Mouse (Mus musculus) midbrain, embryonic 16.5 days (tissue): Measurements from ENCODE around the gene Pigp. TPM values are rescaled to one million over a fixed set of nuclear protein-coding genes. Genes with fewer than 3 reads are reported as not detected.
"Not testable (repeated sequence)": the region's sequence is repeated elsewhere in the genome, so short reads cannot be mapped to it uniquely, and the experiment has no call there.

Source experiments
- ATAC-seq: fragments of 200-750 bp; cut with Nextera tagmentation; 2 replicates; pipeline ENCODE4 v1.8.0; 2017; ENCODE audit warnings: moderate TSS enrichment
- H3K27ac ChIP-seq: fragments of 300-500 bp; sonication (generic); 2 replicates; pipeline ENCODE4 v1.5.1; 2014; ENCODE audit warnings: mild to moderate bottlenecking, low read length, mixed read lengths
- H3K27me3 ChIP-seq: fragments of 300-500 bp; sonication (generic); 2 replicates; pipeline ENCODE4 v1.6.1; 2014; ENCODE audit warnings: low read depth, low read length, mixed read lengths; ENCODE audit not compliant: control insufficient read depth, insufficient read depth
- H3K36me3 ChIP-seq: fragments of 300-500 bp; sonication (generic); 2 replicates; pipeline ENCODE4 v1.6.1; 2014; ENCODE audit warnings: mild to moderate bottlenecking, low read length, moderate library complexity, mixed read lengths; ENCODE audit not compliant: control insufficient read depth, insufficient read depth
- H3K4me1 ChIP-seq: fragments of 300-500 bp; sonication (generic); 2 replicates; pipeline ENCODE4 v1.6.1; 2014; ENCODE audit warnings: mild to moderate bottlenecking, low read length, mixed read lengths; ENCODE audit not compliant: control insufficient read depth, insufficient read depth
- H3K4me2 ChIP-seq: fragments of 300-500 bp; sonication (generic); 2 replicates; pipeline ENCODE4 v1.6.1; 2014; ENCODE audit warnings: mild to moderate bottlenecking, low read length, mixed read lengths
- H3K4me3 ChIP-seq: fragments of 300-500 bp; sonication (generic); 2 replicates; pipeline ENCODE4 v1.5.1; 2014; ENCODE audit warnings: low read depth, mild to moderate bottlenecking, low read length, moderate library complexity, mixed read lengths
- H3K9ac ChIP-seq: fragments of 300-500 bp; sonication (generic); 2 replicates; pipeline ENCODE4 v1.6.1; 2014; ENCODE audit warnings: low read depth, low read length, mixed read lengths
- H3K9me3 ChIP-seq: fragments of 300-500 bp; sonication (generic); replicated peaks from 2 replicates; pipeline ENCODE4 v1.6.1; 2014; ENCODE audit warnings: mild to moderate bottlenecking, low read length, mixed read lengths; ENCODE audit not compliant: control insufficient read depth, poor library complexity, severe bottlenecking
- WGBS: fragments of 180-500 bp; shearing (Covaris S2); extraction: QIAGEN DNeasy Blood & Tissue Kit; methylation state at CpG from one replicate; pipeline ENCODE4 v1.1.7; 2014; 5-methylcytosine and 5-hydroxymethylcytosine counted together
- polyA plus RNA-seq: library from polyadenylated mRNA; unstranded; fragments of >200 nt; fragmentation: Nextera tagmentation; extraction: Ambion mirVana; gene quantifications from 2 replicates; pipeline ENCODE4 v1.2.1, GENCODE M21; 2015

Pigp gene
- polyA plus RNA-seq, 1 experiment from 2014 or later: 113 TPM

GRCm38 (mm10) chr16:94349588-94350286 is 21.9 kb downstream of the Pigp start:
- no peak for ATAC-seq
- Histone ChIP-seq H3K4me2 (no peak overlapping the region), H3K27ac (no peak overlapping the region), H3K27me3 (no peaks in the 10 kb centered on the region), H3K4me3 (no peak overlapping the region), H3K9ac (no peak overlapping the region; the same call in 1 of the 2 replicates), H3K4me1 (no peaks in the 10 kb centered on the region), H3K9me3 (no peaks in the 10 kb centered on the region), H3K36me3 (no peaks in the 10 kb centered on the region)
- 59% methylated on average over 11 of the region's 11 CpGs for WGBS

GRCm38 (mm10) chr16:94348779-94349178 is 22.9 kb downstream of the Pigp start:
- H3K36me3 ChIP-seq: no peaks in the 10 kb centered on the region
- H3K9ac ChIP-seq: no peak overlapping the region
- 80% methylated on average over 2 of the region's 2 CpGs for WGBS
- H3K27me3 ChIP-seq: no peaks in the 10 kb centered on the region
- no peak overlapping the region for H3K4me2 ChIP-seq
- H3K4me1 ChIP-seq: no peaks in the 10 kb centered on the region
- no peak for ATAC-seq
- no peak overlapping the region for H3K4me3 ChIP-seq
- no peaks in the 10 kb centered on the region for H3K9me3 ChIP-seq
- no peak overlapping the region for H3K27ac ChIP-seq

GRCm38 (mm10) chr16:94347080-94347731 is 24.4 kb downstream of the Pigp start:
- WGBS: 80% methylated on average over 7 of the region's 7 CpGs

GRCm38 (mm10) chr16:94345733-94346132 is 25.9 kb downstream of the Pigp start:
- 83% methylated on average over 1 of the region's 1 CpGs for WGBS
- ATAC-seq: no peak
- Histone ChIP-seq H3K9me3 (no peaks in the 10 kb centered on the region), H3K27me3 (no peaks in the 10 kb centered on the region), H3K4me2 (no peak overlapping the region), H3K4me1 (no peaks in the 10 kb centered on the region), H3K36me3 (no peaks in the 10 kb centered on the region), H3K27ac (no peak overlapping the region), H3K4me3 (no peak overlapping the region), H3K9ac (no peak overlapping the region)

More at GRCm38 (mm10) chr16:94347080-94347731, 24.4 kb downstream of the Pigp start:
- Histone ChIP-seq H3K4me2 (no peak overlapping the region), H3K4me1 (no peaks in the 10 kb centered on the region), H3K9me3 (no peaks in the 10 kb centered on the region), H3K27ac (no peak overlapping the region), H3K36me3 (no peaks in the 10 kb centered on the region), H3K9ac (no peak overlapping the region), H3K27me3 (no peaks in the 10 kb centered on the region), H3K4me3 (no peak overlapping the region)
- ATAC-seq: no peak

GRCm38 (mm10) chr16:94339164-94340160 is 32.2 kb downstream of the Pigp start:
- H3K4me1 ChIP-seq, H3K4me3 ChIP-seq, H3K4me2 ChIP-seq, H3K27ac ChIP-seq, H3K9me3 ChIP-seq, H3K9ac ChIP-seq, H3K27me3 ChIP-seq, H3K36me3 ChIP-seq, ATAC-seq: not testable (repeated sequence)
- 92% methylated on average over 18 of the region's 22 CpGs for WGBS

- Histone ChIP-seq H3K27ac (no peak overlapping the region), H3K9ac (no peak overlapping the region), H3K4me1 (no peaks in the 10 kb centered on the region), H3K9me3 (no peaks in the 10 kb centered on the region), H3K36me3 (no peaks in the 10 kb centered on the region), H3K27me3 (no peaks in the 10 kb centered on the region), H3K4me2 (no peak overlapping the region), H3K4me3 (no peak overlapping the region)
- ATAC-seq: no peak
- WGBS: 33% methylated on average over 5 of the region's 5 CpGs
These were observed 36.0 kb downstream of the Pigp start for GRCm38 (mm10) chr16:94335656-94336055.

- Histone ChIP-seq H3K4me3 (no peak overlapping the region), H3K4me2 (no peak overlapping the region), H3K36me3 (no peaks in the 10 kb centered on the region), H3K27me3 (peaks cover 8% of the 10 kb centered on the region), H3K27ac (no peak overlapping the region), H3K9ac (no peak overlapping the region), H3K9me3 (no peaks in the 10 kb centered on the region), H3K4me1 (peaks cover 15% of the 10 kb centered on the region)
- 64% methylated on average over 5 of the region's 5 CpGs for WGBS
- ATAC-seq: no peak
These were observed 39.8 kb downstream of the Pigp start for GRCm38 (mm10) chr16:94331886-94332252.

- Histone ChIP-seq H3K4me3 (no peak overlapping the region), H3K27me3 (peaks cover 11% of the 10 kb centered on the region), H3K9me3 (no peaks in the 10 kb centered on the region), H3K9ac (no peak overlapping the region), H3K36me3 (no peaks in the 10 kb centered on the region), H3K4me2 (no peak overlapping the region), H3K4me1 (peaks cover 15% of the 10 kb centered on the region), H3K27ac (no peak overlapping the region)
- ATAC-seq: no peak
- WGBS: 83% methylated on average over 9 of the region's 9 CpGs
These were observed 40.3 kb downstream of the Pigp start for GRCm38 (mm10) chr16:94331233-94331885.
